In genomic region chr14:7824651-7825268, GRCm38 (mm10) we compare ENCODE assay signal across 8 mouse cellular contexts. TPM values are rescaled to one million over a fixed set of nuclear protein-coding genes. Genes with fewer than 3 reads are reported as not detected.
A peak's percentile ranks its signal among the peaks of the same experiment; 100 is the strongest.
DNase-seq lines count a peak whose midpoint lies in the region; ATAC-seq and TF ChIP-seq lines count a peak whose summit lies in the region.
"Had no signal": no experiment of that assay in that cellular context is flagged by ENCODE, and none has a peak within 500 bp of the region (broad histone marks: within the 10 kb centered on the region; RNA-seq: fewer than 3 reads in every experiment).

No protein-coding gene starts in this region.

- peak overlapping the region; percentile 83 for H3K27ac ChIP-seq in liver, embryonic 16.5 days (ENCODE audit: low read length)
- H3K27ac ChIP-seq in cerebellum, adult 2 months (ENCODE audit: insufficient read depth, low read length) = no peak overlapping the region
- H3K27ac ChIP-seq in midbrain, embryonic 15.5 days = no peak overlapping the region

- peak; percentile 42; the same call in 1 of the 2 replicates for ATAC-seq in liver, embryonic 16.5 days (ENCODE audit: low read depth)
- ATAC-seq in midbrain, embryonic 15.5 days (replicated peaks) = no peak

- no peaks in the 10 kb centered on the region for H3K36me3 ChIP-seq in liver, embryonic 16.5 days (ENCODE audit: control insufficient read depth, insufficient read depth)
- no peaks in the 10 kb centered on the region for H3K36me3 ChIP-seq in midbrain, embryonic 15.5 days (replicated peaks)

- no peaks in the 10 kb centered on the region for H3K9me3 ChIP-seq in liver, embryonic 16.5 days (replicated peaks; ENCODE audit: control insufficient read depth, low read length)
- no peaks in the 10 kb centered on the region for H3K9me3 ChIP-seq in midbrain, embryonic 15.5 days

- no peak overlapping the region for H3K4me3 ChIP-seq in liver, embryonic 16.5 days (ENCODE audit: low read depth, low read length)
- no peak overlapping the region for H3K4me3 ChIP-seq in cerebellum, adult 2 months (replicated peaks; ENCODE audit: insufficient read depth, low read depth, low read length)
- H3K4me3 ChIP-seq in midbrain, embryonic 15.5 days = no peak overlapping the region

- WGBS in liver, embryonic 16.5 days (ENCODE audit: insufficient replicate concordance) = 44% methylated on average over 8 of the region's 8 CpGs
- 69% methylated on average over 8 of the region's 8 CpGs for WGBS in cerebellum, adult 2 months
- 84% methylated on average over 8 of the region's 8 CpGs for WGBS in midbrain, embryonic 15.5 days

- no peak for TF ChIP-seq CTCF in cerebellum, adult 2 months (IDR thresholded peaks at IDR 0.05; ENCODE audit: borderline replicate concordance, insufficient read depth, low read depth, low read length)

- H3K9ac ChIP-seq in liver, embryonic 16.5 days (ENCODE audit: low read depth, low read length) = no peak overlapping the region
- no peak overlapping the region for H3K9ac ChIP-seq in midbrain, embryonic 15.5 days

- no peak overlapping the region for H3K4me2 ChIP-seq in liver, embryonic 16.5 days (ENCODE audit: low read depth, low read length)
- H3K4me2 ChIP-seq in midbrain, embryonic 15.5 days = no peak overlapping the region

- DNase-seq in urinary bladder, postnatal 14 days (ENCODE audit: low spot score) = peak; percentile 60
- no peak for DNase-seq in urinary bladder, adult 2 months (ENCODE audit: low spot score)
- peak; percentile 95 for DNase-seq in kidney, adult 9 months
- DNase-seq in cerebellum, adult 2 months = no peak
- DNase-seq in embryo, embryonic 10.5 days (ENCODE audit: low spot score) = no peak

- H3K27me3 ChIP-seq in liver, embryonic 16.5 days (ENCODE audit: control insufficient read depth, insufficient read depth, low read depth, low read length) = no peaks in the 10 kb centered on the region
- H3K27me3 ChIP-seq in cerebellum, adult 2 months (ENCODE audit: control insufficient read depth, insufficient read depth, low read length) = no peaks in the 10 kb centered on the region
- H3K27me3 ChIP-seq in midbrain, embryonic 15.5 days (replicated peaks) = no peaks in the 10 kb centered on the region

- no peak for TF ChIP-seq POLR2A in cerebellum, adult 2 months (IDR thresholded peaks at IDR 0.05; ENCODE audit: borderline replicate concordance, insufficient read depth, low read length)

- H3K4me1 ChIP-seq in liver, embryonic 16.5 days (ENCODE audit: control insufficient read depth, low read depth, low read length) = peaks cover 5% of the 10 kb centered on the region; the same call in 1 of the 2 replicates
- H3K4me1 ChIP-seq in cerebellum, adult 2 months (ENCODE audit: control insufficient read depth, insufficient read depth, low read length) = peaks cover 15% of the 10 kb centered on the region
- peaks cover 33% of the 10 kb centered on the region for H3K4me1 ChIP-seq in midbrain, embryonic 15.5 days

RNA-seq across cellular contexts. Expression of gene Flnb, which starts 7.0 kb away (rescaled TPM):
- 47.4 and 48.6 TPM in 2 replicates for polyA plus RNA-seq in urinary bladder, adult 2 months (2012; rRNA removed)
- polyA plus RNA-seq in liver, embryonic 16.5 days (2015; fragmentation: Nextera tagmentation; extraction: Ambion mirVana) = 4.4 and 4.8 TPM in 2 replicates
- polyA plus RNA-seq in cerebellum, adult 2 months (2012; rRNA removed) = 32.7 and 33.0 TPM in 2 replicates
- polyA plus RNA-seq in midbrain, embryonic 15.5 days (2015; fragmentation: Nextera tagmentation; extraction: Ambion mirVana) = 12.0 and 12.6 TPM in 2 replicates

RNA-seq across cellular contexts. Expression of gene Gm26661, which starts 33.4 kb away (rescaled TPM):
- polyA plus RNA-seq in urinary bladder, adult 2 months (2012; rRNA removed) = not detected in 2 replicates
- not detected in 2 replicates for polyA plus RNA-seq in liver, embryonic 16.5 days (2015; fragmentation: Nextera tagmentation; extraction: Ambion mirVana)
- polyA plus RNA-seq in cerebellum, adult 2 months (2012; rRNA removed) = not detected in 2 replicates
- polyA plus RNA-seq in midbrain, embryonic 15.5 days (2015; fragmentation: Nextera tagmentation; extraction: Ambion mirVana) = not detected in 2 replicates
- polyA plus RNA-seq: neural tube, embryonic 11.5 days had no signal

Comparison
In these comparisons a context has a peak if more than half of its experiments do, and no peak if none do; other contexts are left out.
1. DNase-seq: peak in urinary bladder, postnatal 14 days (single experiment) and kidney, adult 9 months (single experiment); none in urinary bladder, adult 2 months (single experiment), cerebellum, adult 2 months (0 of 2) and embryo, embryonic 10.5 days (single experiment).